In the genomic region with DNA sequence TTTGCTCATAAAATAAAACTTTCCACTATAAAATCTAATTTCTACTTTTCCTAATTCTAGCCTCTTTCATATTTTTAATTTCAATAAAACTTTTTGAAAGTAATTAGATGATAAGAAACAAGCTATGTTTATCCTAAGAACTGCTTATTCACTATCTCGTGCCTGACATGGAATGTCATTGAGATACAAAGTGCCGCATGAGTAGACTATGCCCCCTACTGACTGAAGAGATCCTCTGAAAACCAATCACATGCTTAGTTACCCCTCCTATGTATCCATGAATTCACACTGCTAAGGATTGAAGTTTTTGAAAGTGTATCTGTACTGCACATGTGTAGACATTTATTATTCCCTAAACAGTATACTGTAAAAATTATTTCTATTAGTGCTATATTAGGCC, we compare ENCODE assay signal across 10 mouse cellular contexts. TPM values are rescaled to one million over a fixed set of nuclear protein-coding genes. Genes with fewer than 3 reads are reported as not detected.
DNase-seq lines count a peak whose midpoint lies in the region; ATAC-seq and TF ChIP-seq lines count a peak whose summit lies in the region.
"Had no signal": no experiment of that assay in that cellular context is flagged by ENCODE, and none has a peak within 500 bp of the region (broad histone marks: within the 10 kb centered on the region; RNA-seq: fewer than 3 reads in every experiment).

No protein-coding gene starts in this region.

- H3K9ac ChIP-seq in lung, postnatal 0 days (replicated peaks; ENCODE audit: low read depth) = no peak overlapping the region

- H3K4me1 ChIP-seq in lung, postnatal 0 days (ENCODE audit: insufficient read depth, low read depth, low read length) = no peaks in the 10 kb centered on the region

- intact Hi-C loops in gastrocnemius, adult 2 months (cut with DNase I) = loop anchor here (5.0 kb wide), 1 partner anchor 98 kb away; no protein-coding TSS in a partner anchor

- no peak for TF ChIP-seq POLR2A in brain, embryonic 14.5 days (IDR thresholded peaks at IDR 0.05; ENCODE audit: borderline replicate concordance, extremely low read depth, insufficient read depth, insufficient read length, poor library complexity, severe bottlenecking)

- no peaks in the 10 kb centered on the region for H3K9me3 ChIP-seq in lung, postnatal 0 days (ENCODE audit: low read length)
- H3K9me3 ChIP-seq: heart, embryonic 10.5 days had no signal

- peak; percentile 48 for TF ChIP-seq CTCF in gastrocnemius, adult 2 months (IDR thresholded peaks at IDR 0.05)
- TF ChIP-seq CTCF in lung, postnatal 0 days (IDR thresholded peaks at IDR 0.05) = peak; percentile 66
- TF ChIP-seq CTCF in brain, embryonic 14.5 days (IDR thresholded peaks at IDR 0.05; ENCODE audit: borderline replicate concordance, extremely low read depth, insufficient read depth, insufficient read length) = peak; percentile 24; the same call in 1 of the 2 replicates

- no peak for ATAC-seq in lung, postnatal 0 days

- H3K27me3 ChIP-seq in lung, postnatal 0 days (replicated peaks; ENCODE audit: insufficient read depth, low read length) = no peaks in the 10 kb centered on the region

- 16% methylated on average over 2 of the region's 2 CpGs for WGBS in lung, postnatal 0 days

- H3K4me3 ChIP-seq in gastrocnemius, adult 2 months = no peak overlapping the region
- no peak overlapping the region for H3K4me3 ChIP-seq in lung, postnatal 0 days (ENCODE audit: low read depth, low read length)
- H3K4me3 ChIP-seq: heart, embryonic 10.5 days had no signal

- no peak overlapping the region for H3K4me2 ChIP-seq in lung, postnatal 0 days (replicated peaks; ENCODE audit: low read depth, low read length)

- H3K36me3 ChIP-seq in lung, postnatal 0 days (ENCODE audit: insufficient read depth, low read length) = peaks cover 3% of the 10 kb centered on the region; the same call in 1 of the 2 replicates

- no peak for TF ChIP-seq EP300 in lung, postnatal 0 days (IDR thresholded peaks at IDR 0.05)

- no peak overlapping the region for H3K27ac ChIP-seq in gastrocnemius, adult 2 months
- H3K27ac ChIP-seq in lung, postnatal 0 days (ENCODE audit: low read length) = no peak overlapping the region
- H3K27ac ChIP-seq: heart, embryonic 10.5 days had no signal

- DNase-seq in gastrocnemius, adult 2 months = no peak
- no peak for DNase-seq in gastrocnemius, adult 8-10 months (ENCODE audit: low spot score in 2 of 2)
- DNase-seq in lung, postnatal 0 days (ENCODE audit: low spot score) = peak; percentile 53
- no peak for DNase-seq in lung, postnatal 14 days
- DNase-seq in brain, embryonic 14.5 days (ENCODE audit: low read depth) = peak; percentile 33
- peak; percentile 40 for DNase-seq in retina, postnatal 1 day
- no peak for DNase-seq in adrenal gland, postnatal 36 days
- no peak for DNase-seq in urinary bladder, postnatal 14 days (ENCODE audit: low spot score)

RNA-seq across cellular contexts. Expression of a gene that starts 36.0 kb away (rescaled TPM):
- not detected for total RNA-seq in gastrocnemius, adult 2 months (2021)
- not detected for total RNA-seq in gastrocnemius, adult 8-10 months (2022)
- polyA plus RNA-seq in lung, postnatal 0 days (2015; fragmentation: Nextera tagmentation; extraction: Ambion mirVana) = 0.11 and 0.15 TPM in 2 replicates
- not detected in 2 replicates for polyA plus RNA-seq in brain, embryonic 14.5 days (2012; rRNA removed)
- not detected for total RNA-seq in adrenal gland, postnatal 36 days (2021)
- polyA plus RNA-seq: neural tube, embryonic 11.5 days had no signal

Comparison
In these comparisons a context has a peak if more than half of its experiments do, and no peak if none do; other contexts are left out.
1. DNase-seq: peak in lung, postnatal 0 days (single experiment), brain, embryonic 14.5 days (single experiment) and retina, postnatal 1 day (single experiment); none in gastrocnemius, adult 2 months (single experiment), gastrocnemius, adult 8-10 months (0 of 2), lung, postnatal 14 days (single experiment), adrenal gland, postnatal 36 days (0 of 2) and urinary bladder, postnatal 14 days (single experiment).
2. Peak in every context shown above with its lines, with median percentiles within 50 percentile points of each other: CTCF ChIP-seq.